Mouse (Mus musculus) kidney, embryonic 14.5 days (tissue): Measurements from ENCODE around the gene Syncrip. TPM values are rescaled to one million over a fixed set of nuclear protein-coding genes. Genes with fewer than 3 reads are reported as not detected.

Experiments used
- ATAC-seq: fragments of 200-750 bp; cut with Nextera tagmentation; 2 replicates; pipeline ENCODE4 v1.8.0; 2017; ENCODE audit warnings: moderate number of reproducible peaks, mild to moderate bottlenecking, moderate TSS enrichment, moderate library complexity; ENCODE audit not compliant: low FRiP score, low TSS enrichment
- H3K27ac ChIP-seq: fragments of 300-500 bp; sonication (generic); 2 replicates; pipeline ENCODE4 v1.5.1; 2014; ENCODE audit warnings: low read depth, mild to moderate bottlenecking, low read length, moderate library complexity, mixed read lengths
- H3K27me3 ChIP-seq: fragments of 300-500 bp; sonication (generic); 2 replicates; pipeline ENCODE4 v1.6.1; 2014; ENCODE audit warnings: mild to moderate bottlenecking, low read length; ENCODE audit not compliant: control insufficient read depth, insufficient read depth
- H3K36me3 ChIP-seq: fragments of 300-500 bp; sonication (generic); 2 replicates; pipeline ENCODE4 v1.6.1; 2014; ENCODE audit warnings: low read length, mixed read lengths; ENCODE audit not compliant: control insufficient read depth, insufficient read depth
- H3K4me1 ChIP-seq: fragments of 300-500 bp; sonication (generic); 2 replicates; pipeline ENCODE4 v1.6.1; 2014; ENCODE audit warnings: low read length, mixed read lengths; ENCODE audit not compliant: control insufficient read depth, insufficient read depth
- H3K4me2 ChIP-seq: fragments of 300-500 bp; sonication (generic); replicated peaks from 2 replicates; pipeline ENCODE4 v1.6.1; 2014; ENCODE audit warnings: low read depth, mild to moderate bottlenecking, low read length
- H3K4me3 ChIP-seq: fragments of 300-500 bp; sonication (generic); 2 replicates; pipeline ENCODE4 v1.5.1; 2014; ENCODE audit warnings: mild to moderate bottlenecking, low read length
- H3K9ac ChIP-seq: fragments of 300-500 bp; sonication (generic); 2 replicates; pipeline ENCODE4 v1.6.1; 2014; ENCODE audit warnings: low read depth, mild to moderate bottlenecking, low read length, moderate library complexity
- H3K9me3 ChIP-seq: fragments of 300-500 bp; sonication (generic); 2 replicates; pipeline ENCODE4 v1.6.1; 2016; ENCODE audit warnings: low read length; ENCODE audit not compliant: control insufficient read depth
- WGBS: fragments of 180-500 bp; shearing (Covaris S2); extraction: QIAGEN DNeasy Blood & Tissue Kit; methylation state at CpG from one replicate; pipeline ENCODE4 v1.1.7; 2014; 5-methylcytosine and 5-hydroxymethylcytosine counted together
- polyA plus RNA-seq: library from polyadenylated mRNA; unstranded; fragments of >200 nt; fragmentation: Nextera tagmentation; extraction: Ambion mirVana; gene quantifications from 2 replicates; pipeline ENCODE4 v1.2.1, GENCODE M21; 2014

The Syncrip gene
- polyA plus RNA-seq, 1 experiment from 2014 or later: 153 TPM

- H3K4me3 ChIP-seq: no peak overlapping the region; the same call in 1 of the 2 replicates
- H3K4me2 ChIP-seq: peak overlapping the region; percentile 82
- H3K27ac ChIP-seq: no peak overlapping the region
- H3K9me3 ChIP-seq: no peaks in the 10 kb centered on the region
- no peak for ATAC-seq
- no peaks in the 10 kb centered on the region for H3K27me3 ChIP-seq
- no peak overlapping the region for H3K9ac ChIP-seq
- H3K36me3 ChIP-seq: no peaks in the 10 kb centered on the region; the same call in 1 of the 2 replicates
- peaks cover 4% of the 10 kb centered on the region; the same call in 1 of the 2 replicates for H3K4me1 ChIP-seq
- WGBS: 22% methylated on average over 5 of the region's 5 CpGs
These were observed 42.4 kb downstream of the Syncrip start for GRCm38 (mm10) chr9:88439991-88440390.

DNA sequence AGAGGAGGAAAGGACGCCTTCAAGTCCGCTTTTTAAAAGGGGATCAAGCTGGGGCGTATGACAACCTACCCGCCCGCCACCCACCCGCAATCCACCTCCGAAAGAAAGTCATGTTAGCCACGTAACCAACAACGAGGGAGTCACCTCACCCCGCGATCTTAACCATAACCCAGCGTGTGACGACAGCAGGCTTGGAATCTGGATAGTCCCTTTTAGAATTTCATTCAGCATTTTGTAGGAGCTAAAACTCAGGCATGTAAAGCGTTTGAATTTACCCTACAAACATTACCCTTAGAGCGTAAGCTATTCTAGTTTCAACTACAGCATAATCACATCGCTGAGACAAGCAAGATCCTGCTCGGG, 43.2 kb downstream of the Syncrip start:
- peak; percentile 0; the same call in 1 of the 2 replicates for ATAC-seq
- Histone ChIP-seq H3K27me3 (no peaks in the 10 kb centered on the region), H3K4me2 (peak overlapping the region; percentile 82), H3K4me3 (peak overlapping the region; percentile 77), H3K27ac (peak overlapping the region; percentile 86), H3K36me3 (no peaks in the 10 kb centered on the region; the same call in 1 of the 2 replicates), H3K9ac (peak overlapping the region; percentile 75), H3K4me1 (peaks cover 4% of the 10 kb centered on the region; the same call in 1 of the 2 replicates), H3K9me3 (no peaks in the 10 kb centered on the region)
- 0% methylated on average over 17 of the region's 17 CpGs for WGBS

DNA sequence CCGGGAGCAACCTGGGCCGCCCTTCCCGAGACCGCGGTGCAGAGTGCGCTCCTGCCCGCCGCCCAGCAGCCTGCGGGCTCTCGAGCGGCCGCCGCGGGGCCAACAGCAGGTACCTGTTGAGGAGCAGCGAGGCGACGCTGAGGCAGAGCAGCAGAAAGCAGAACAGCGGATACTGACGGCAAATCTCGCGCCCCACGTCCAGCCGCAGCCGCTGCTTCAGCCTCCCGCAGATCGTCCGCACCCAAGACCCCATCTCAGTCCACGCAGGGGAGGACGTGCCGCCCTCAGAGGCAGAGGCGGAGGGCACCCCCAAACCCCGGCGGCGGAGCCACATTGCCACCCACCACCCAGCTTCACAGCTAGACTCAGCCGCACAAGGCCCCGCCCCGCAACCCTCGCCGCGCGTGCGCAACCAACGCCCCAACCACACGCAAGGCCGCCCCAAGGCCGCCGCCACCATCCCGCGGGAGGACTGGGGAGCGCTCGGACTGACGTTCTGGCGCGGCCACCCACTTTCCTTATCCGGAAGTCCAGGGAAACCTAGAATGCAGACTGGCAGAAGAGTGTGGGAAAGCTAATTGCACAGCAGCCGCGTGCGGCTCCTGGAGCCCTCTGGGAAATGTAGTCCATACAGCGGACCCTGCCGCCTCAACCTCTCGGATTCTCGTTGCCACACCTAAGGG, 43.7 kb downstream of the Syncrip start, which contains the start of gene Snx14:
Gene Snx14 (minus strand): TSS at position 404 of the 683 bp plus-strand sequence.
- peak; percentile 97 for ATAC-seq
- Histone ChIP-seq H3K36me3 (no peaks in the 10 kb centered on the region), H3K9me3 (no peaks in the 10 kb centered on the region), H3K27me3 (no peaks in the 10 kb centered on the region), H3K9ac (peak within 1 kb of the TSS; percentile 75), H3K27ac (peak within 1 kb of the TSS; percentile 86), H3K4me3 (peak within 1 kb of the TSS; percentile 77), H3K4me1 (peaks cover 4% of the 10 kb centered on the region; the same call in 1 of the 2 replicates), H3K4me2 (peak within 1 kb of the TSS; percentile 82)
- WGBS: 1% methylated on average over 59 of the region's 62 CpGs

DNA sequence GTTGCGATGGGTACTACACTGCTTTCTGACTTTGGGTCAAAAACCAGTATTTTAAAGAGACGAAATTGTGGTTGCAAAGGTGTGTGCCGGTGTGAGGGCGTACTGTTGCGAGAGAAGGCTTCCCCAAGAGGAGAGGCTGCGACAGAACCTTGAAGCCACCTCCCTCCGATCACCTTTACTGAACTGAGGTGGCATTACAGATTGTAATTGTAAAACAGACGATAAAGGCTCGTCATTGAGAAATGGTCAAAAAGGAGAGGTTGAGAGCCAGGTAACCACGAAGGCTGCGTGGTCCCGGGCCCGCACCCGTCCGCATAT, 44.2 kb downstream of the Syncrip start:
- peak overlapping the region; percentile 75 for H3K9ac ChIP-seq
- peak overlapping the region; percentile 77 for H3K4me3 ChIP-seq
- no peaks in the 10 kb centered on the region for H3K27me3 ChIP-seq
- H3K4me2 ChIP-seq: peak overlapping the region; percentile 82
- H3K27ac ChIP-seq: peak overlapping the region; percentile 86
- ATAC-seq: no peak
- under 1% methylated on average over 15 of the region's 15 CpGs for WGBS
- H3K36me3 ChIP-seq: no peaks in the 10 kb centered on the region
- peaks cover 4% of the 10 kb centered on the region; the same call in 1 of the 2 replicates for H3K4me1 ChIP-seq
- no peaks in the 10 kb centered on the region for H3K9me3 ChIP-seq

- ATAC-seq: no peak
- Histone ChIP-seq H3K27ac (no peak overlapping the region), H3K9me3 (no peaks in the 10 kb centered on the region), H3K36me3 (no peaks in the 10 kb centered on the region), H3K4me1 (peaks cover 4% of the 10 kb centered on the region; the same call in 1 of the 2 replicates), H3K9ac (peak overlapping the region; percentile 75), H3K4me3 (peak overlapping the region; percentile 77), H3K4me2 (peak overlapping the region; percentile 82), H3K27me3 (no peaks in the 10 kb centered on the region)
- 45% methylated on average over 10 of the region's 10 CpGs for WGBS
These were observed 44.8 kb downstream of the Syncrip start for GRCm38 (mm10) chr9:88437342-88438236.

GRCm38 (mm10) chr9:88424356-88424755, 58.0 kb downstream of the Syncrip start:
- Histone ChIP-seq H3K27ac (no peak overlapping the region), H3K4me3 (no peak overlapping the region), H3K4me2 (no peak overlapping the region), H3K27me3 (no peaks in the 10 kb centered on the region), H3K9ac (no peak overlapping the region), H3K36me3 (peaks cover 7% of the 10 kb centered on the region), H3K9me3 (peaks cover 5% of the 10 kb centered on the region), H3K4me1 (no peaks in the 10 kb centered on the region)
- ATAC-seq: no peak
- WGBS: 80% methylated on average over 2 of the region's 2 CpGs

DNA sequence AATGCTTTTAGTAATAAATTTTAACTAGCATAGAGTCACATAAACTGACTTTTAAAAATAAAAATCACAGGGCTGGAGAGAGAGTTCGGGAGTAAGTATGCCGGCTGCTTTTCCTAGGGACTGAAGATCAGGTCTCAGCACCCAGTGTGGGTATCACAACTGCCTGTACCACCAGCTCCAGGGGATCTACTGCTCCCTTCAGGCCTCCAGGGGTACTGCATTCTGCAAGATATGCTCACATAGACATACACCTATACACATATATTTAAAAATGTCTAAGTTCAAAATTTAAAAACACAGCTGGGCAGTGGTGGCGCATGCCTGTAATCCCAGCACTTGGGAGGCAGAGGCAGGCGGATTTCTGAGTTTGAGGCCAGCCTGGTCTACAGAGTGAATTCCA, 59.9 kb downstream of the Syncrip start:
- Histone ChIP-seq H3K4me2 (no peak overlapping the region), H3K4me1 (no peaks in the 10 kb centered on the region), H3K27ac (no peak overlapping the region), H3K9ac (no peak overlapping the region), H3K9me3 (peaks cover 5% of the 10 kb centered on the region), H3K4me3 (no peak overlapping the region), H3K27me3 (no peaks in the 10 kb centered on the region), H3K36me3 (peaks cover 11% of the 10 kb centered on the region)
- ATAC-seq: no peak
- 98% methylated on average over 4 of the region's 4 CpGs for WGBS

DNA sequence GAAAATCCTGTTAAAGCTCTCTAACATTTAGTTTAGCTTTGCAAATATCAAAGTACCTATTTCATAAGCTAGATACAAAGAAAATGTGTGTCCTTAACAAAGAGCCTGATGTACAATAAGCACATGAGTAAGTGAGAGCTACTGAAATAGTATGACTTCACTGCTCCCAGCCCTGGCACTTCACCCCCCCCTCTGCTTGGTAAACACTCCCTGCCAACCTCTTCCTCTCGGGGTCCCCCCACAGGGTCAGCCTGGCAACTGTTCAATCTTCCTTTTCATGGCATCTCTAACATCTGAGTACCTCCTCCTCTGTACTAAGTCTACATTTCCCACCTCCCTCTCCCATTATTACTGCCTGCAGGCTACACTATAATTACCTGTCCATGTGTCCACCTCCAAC, 65.6 kb downstream of the Syncrip start:
- no peak overlapping the region for H3K9ac ChIP-seq
- 61% methylated on average over 1 of the region's 1 CpGs for WGBS
- H3K4me2 ChIP-seq: no peak overlapping the region
- ATAC-seq: no peak
- H3K4me3 ChIP-seq: no peak overlapping the region
- peaks cover 11% of the 10 kb centered on the region for H3K36me3 ChIP-seq
- H3K4me1 ChIP-seq: no peaks in the 10 kb centered on the region
- H3K27me3 ChIP-seq: no peaks in the 10 kb centered on the region
- no peaks in the 10 kb centered on the region for H3K9me3 ChIP-seq
- H3K27ac ChIP-seq: no peak overlapping the region

- Histone ChIP-seq H3K27me3 (no peaks in the 10 kb centered on the region), H3K36me3 (no peaks in the 10 kb centered on the region; the same call in 1 of the 2 replicates), H3K27ac (no peak overlapping the region), H3K4me2 (no peak overlapping the region), H3K4me3 (no peak overlapping the region), H3K4me1 (no peaks in the 10 kb centered on the region), H3K9ac (no peak overlapping the region), H3K9me3 (no peaks in the 10 kb centered on the region)
- ATAC-seq: no peak
- WGBS: 74% methylated on average over 2 of the region's 2 CpGs
These were observed 72.4 kb downstream of the Syncrip start for GRCm38 (mm10) chr9:88409978-88410377.
